Mouse (Mus musculus) lung, postnatal 0 days (tissue): ENCODE results near the gene Ccdc18.

Experiments
- CTCF ChIP-seq: IDR thresholded peaks from 2 replicates; pipeline ENCODE4 v1.5.1; 2016; ENCODE audit warnings: antibody characterized with exemption, mild to moderate bottlenecking
- EP300 ChIP-seq: IDR thresholded peaks from 2 replicates; pipeline ENCODE4 v1.6.1; 2016; ENCODE audit warnings: antibody characterized with exemption, mild to moderate bottlenecking, control low read depth

DNA sequence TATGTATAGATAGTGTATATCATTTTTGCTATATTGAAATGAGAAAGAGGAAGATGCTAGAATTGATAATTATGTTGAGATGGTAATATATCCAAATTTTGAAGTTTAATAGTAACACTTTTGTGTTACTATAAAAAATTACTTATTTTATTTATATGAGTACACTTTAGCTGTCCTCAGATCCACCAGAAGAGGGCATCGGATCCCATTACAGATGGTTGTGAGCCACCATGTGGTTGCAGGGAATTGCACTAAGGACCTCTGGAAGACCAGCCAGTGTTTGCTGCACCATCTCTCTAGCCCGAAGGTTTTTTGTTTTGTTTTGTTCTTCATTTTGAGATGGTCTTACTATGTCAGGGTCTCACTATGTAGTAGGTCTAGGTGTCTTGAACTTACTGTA, 47.2 kb upstream of the Ccdc18 start:
- TF ChIP-seq EP300 = no peak
- TF ChIP-seq CTCF = peak; percentile 34
